Mouse (Mus musculus) Muller cell, postnatal 12 days (primary cell): ENCODE data around the gene Mt2.

Source experiments
- DNase-seq: peaks from one replicate; pipeline ENCODE4 v3.0.0-alpha.2; 2015; ENCODE audit errors: inconsistent ontology term

Mt2 gene

DNA sequence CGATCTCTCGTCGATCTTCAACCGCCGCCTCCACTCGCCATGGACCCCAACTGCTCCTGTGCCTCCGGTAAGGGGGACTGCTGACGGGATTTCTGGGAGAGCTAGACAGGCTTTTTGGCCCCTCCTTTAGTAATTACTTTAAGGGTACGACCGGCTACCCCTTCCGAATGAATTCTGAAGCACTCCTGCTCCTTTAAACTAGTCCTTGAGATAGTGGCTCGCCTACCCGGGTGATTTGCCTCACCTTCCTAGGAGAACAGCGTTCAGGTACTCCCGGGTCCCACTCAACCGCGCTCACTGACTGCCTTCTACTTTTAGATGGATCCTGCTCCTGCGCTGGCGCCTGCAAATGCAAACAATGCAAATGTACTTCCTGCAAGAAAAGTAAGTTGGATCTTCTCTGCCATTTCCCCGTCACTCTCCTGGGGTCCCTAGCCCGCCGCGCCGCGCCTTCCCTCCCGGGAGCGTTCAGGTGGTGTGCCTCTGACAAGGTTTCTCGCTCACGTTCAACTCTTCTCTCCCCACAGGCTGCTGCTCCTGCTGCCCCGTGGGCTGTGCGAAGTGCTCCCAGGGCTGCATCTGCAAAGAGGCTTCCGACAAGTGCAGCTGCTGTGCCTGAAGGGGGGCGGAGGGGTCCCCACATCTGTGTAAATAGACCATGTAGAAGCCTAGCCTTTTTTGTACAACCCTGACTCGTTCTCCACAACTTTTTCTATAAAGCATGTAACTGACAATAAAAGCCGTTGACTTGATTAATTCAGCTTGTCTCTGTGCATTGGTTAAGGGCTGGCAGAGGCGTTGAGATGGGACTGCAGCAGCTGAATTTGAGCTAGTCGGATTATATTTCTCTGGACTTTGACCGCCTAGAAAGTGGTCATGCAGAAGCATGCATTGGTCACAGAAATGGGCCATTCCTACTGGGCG, 607 bp downstream of the Mt2 start:
- peak; percentile 64 for DNase-seq

DNA sequence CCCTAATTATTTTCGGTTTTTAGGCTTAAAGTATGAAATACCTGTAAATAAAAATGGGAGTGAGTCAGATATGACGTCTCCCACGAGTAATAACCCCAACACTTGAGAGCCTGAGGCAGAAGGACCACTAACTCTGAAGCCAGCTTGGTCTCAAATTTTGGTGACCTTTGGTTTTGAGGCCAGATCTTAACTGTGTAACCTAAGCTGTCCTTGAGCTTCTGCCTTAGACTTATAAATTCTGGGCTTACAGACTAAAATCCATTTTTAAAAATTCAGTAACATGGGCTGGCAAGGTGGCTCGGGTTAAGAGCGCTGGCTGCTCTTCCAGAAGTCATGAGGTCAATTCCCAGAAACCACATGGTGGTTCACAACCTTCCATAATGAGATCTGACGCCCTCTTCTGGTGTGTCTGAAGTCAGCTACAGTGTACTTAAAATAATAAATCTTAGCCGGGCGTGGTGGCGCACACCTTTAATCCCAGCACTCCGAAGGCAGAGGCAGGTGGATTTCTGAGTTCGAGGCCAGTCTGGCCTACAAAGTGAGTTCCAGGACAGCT, 1.5 kb downstream of the Mt2 start:
- no peak for DNase-seq

GRCm38 (mm10) chr8:94174619-94175213, 2.3 kb downstream of the Mt2 start:
- peak; percentile 70 for DNase-seq

GRCm38 (mm10) chr8:94177716-94178390, 5.4 kb downstream of the Mt2 start:
- DNase-seq, result no peak

- DNase-seq, result peak; percentile 97
Observed at GRCm38 (mm10) chr8:94178857-94179712, 6.6 kb downstream of the Mt2 start, which contains the start of gene Mt1. Gene Mt1 (plus strand): TSS chr8:94179082.

- DNase-seq, result no peak
Observed at GRCm38 (mm10) chr8:94179713-94180560, 7.5 kb downstream of the Mt2 start.

DNA sequence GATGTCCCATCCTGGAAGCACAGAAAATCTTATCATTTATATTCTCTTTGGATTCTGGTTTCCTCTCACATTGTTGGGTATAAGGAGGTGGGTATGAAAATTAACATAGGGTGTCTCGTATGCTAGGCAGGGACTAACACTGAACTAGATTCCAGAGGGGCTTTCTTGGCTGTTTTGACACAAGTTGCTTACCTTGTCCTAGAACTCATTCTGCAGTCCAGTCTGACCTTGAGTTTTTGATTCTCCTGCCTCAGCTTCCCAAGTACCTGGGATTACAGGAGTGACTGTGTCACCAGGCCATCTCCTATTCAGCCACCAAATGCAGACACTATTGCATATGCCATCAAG, 8.1 kb downstream of the Mt2 start:
- DNase-seq, result no peak

DNA sequence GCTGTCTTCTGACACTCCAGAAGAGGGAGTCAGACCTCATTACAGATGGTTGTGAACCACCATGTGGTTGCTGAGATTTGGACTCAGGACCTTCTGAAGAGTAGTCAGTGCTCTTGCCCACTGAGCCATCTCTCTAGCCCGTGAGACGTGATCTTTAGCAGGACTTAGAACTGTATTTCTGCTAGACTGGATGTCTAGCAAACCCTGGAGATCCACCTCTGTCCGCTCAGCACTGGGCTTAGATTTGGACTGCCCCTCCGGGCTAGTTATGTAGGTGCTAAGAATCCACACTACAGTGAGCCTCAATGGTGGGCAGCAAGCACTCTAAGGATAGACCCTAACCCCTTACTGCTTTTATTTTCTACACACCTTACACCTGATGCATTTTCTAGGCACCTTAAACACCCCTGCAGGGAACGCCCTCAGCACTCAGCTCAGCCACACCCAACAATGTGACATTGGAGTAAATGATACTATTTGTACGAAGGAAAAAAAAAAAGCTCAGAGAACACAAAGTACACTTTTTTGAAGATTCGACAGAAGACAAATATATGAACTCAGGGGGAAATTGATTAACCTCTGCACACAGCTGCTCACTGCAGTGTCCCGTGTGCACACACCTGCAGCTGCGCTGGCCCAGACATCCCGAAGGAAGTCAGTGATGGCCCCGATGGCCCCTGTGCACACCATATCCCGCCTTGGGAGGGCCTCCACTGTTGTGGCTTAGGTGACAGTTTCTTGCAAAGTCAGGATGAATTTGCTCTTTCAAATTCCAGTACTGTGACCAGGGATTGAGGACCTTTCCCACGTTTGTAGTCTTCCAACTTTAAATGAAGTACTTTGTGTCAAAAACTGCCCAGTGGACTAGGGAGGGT, 9.8 kb downstream of the Mt2 start:
- DNase-seq, result no peak

DNA sequence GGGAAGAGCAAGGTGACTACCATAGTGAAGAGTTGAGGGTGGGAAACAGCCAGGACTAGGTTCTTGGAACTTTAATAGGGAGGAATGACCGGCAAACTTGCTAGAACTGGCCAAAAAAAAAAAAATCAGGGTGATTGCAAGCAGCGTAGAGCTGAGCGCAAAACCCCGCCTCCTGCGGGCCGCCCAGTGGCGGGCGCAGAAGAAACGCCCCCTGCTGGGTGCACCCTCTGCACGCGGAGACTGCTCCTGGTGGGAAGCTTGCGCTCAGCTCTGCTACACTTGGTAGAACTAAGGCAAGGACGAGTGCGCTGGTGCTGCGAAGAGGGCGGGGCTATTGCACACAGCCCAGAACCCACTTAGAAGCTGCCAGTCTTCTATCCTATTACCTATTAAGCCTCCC, 10.7 kb downstream of the Mt2 start:
- peak; percentile 81 for DNase-seq

DNA sequence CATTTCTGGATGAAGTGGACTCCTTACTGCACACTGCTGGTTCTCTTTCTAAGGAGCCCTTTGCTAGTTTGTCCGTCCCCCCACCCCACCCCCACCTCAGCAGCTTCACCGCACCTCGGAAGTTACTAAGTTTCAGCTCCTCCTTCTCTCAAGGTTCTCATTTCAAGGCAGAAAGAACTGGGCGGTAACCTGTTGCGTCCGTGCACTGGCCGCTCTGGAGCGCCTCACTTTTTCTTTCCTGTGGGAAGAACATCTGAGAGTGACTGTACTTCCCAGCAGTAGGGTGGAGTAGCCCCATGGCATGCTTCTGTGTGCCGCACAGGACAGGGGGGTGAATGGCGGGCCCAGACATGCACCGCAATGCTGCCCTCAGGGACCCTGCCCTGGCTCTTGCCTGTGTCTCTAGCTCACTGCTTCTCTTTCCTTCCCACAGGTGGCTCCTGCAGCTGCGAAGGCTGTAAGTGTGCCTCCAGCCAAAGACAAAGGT, 11.9 kb downstream of the Mt2 start:
- DNase-seq, result no peak

- no peak for DNase-seq
Observed at GRCm38 (mm10) chr8:94185791-94186190, 13.3 kb downstream of the Mt2 start.

DNA sequence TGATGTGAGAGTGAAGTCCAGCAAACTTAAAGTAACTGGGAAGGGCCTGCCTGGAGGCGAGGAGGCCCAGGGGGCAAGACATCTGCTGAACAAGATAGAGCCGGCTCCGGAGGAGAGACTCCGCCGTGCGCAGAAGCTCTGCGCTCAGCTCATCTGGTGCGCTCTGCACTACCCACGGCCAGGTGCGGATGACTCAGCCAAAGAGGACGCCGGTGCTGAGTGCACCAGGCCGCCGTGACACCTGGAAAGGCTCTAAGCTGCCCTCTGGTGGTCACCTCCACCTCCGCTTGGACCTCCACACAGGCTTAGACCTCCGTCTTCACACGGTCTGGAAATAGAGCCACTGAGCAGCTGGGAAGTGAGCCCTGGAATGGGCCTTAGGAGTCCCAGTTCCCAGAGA, 14.1 kb downstream of the Mt2 start:
- peak; percentile 64 for DNase-seq

DNA sequence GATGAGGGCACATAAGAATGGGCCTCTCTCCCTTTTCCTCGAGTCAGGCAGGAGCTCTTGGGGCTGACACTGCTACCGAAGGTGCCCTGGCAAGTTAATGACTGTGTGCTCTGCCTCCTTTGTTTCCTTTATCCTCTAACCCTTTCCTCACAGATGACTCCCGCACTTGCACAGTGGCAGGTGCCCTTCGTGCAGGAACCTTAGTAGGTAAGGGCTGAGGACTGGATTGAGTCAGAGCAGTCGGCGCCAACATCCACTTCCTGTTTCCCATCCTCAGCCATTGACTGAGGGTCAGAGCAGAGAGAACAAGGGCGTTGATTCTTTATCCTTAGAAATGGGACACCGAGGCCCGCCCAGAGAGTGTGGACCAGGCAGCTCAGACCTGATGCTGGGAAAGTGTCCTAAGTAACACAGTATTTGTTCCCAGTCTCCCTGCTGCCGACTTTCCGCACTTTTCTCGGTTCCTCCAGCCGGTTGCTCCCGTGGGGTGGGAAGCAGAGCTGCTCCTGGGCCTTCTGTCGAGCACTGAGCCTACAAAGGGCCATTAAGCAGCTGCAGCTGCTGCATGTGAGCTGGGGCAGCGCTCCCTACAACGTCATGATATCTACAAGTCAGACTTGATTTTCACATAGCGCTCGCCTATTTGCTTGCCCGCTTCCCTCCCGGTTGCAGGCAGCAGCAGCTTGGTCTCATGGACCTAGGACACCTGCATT, 15.0 kb downstream of the Mt2 start:
- DNase-seq, result no peak

DNA sequence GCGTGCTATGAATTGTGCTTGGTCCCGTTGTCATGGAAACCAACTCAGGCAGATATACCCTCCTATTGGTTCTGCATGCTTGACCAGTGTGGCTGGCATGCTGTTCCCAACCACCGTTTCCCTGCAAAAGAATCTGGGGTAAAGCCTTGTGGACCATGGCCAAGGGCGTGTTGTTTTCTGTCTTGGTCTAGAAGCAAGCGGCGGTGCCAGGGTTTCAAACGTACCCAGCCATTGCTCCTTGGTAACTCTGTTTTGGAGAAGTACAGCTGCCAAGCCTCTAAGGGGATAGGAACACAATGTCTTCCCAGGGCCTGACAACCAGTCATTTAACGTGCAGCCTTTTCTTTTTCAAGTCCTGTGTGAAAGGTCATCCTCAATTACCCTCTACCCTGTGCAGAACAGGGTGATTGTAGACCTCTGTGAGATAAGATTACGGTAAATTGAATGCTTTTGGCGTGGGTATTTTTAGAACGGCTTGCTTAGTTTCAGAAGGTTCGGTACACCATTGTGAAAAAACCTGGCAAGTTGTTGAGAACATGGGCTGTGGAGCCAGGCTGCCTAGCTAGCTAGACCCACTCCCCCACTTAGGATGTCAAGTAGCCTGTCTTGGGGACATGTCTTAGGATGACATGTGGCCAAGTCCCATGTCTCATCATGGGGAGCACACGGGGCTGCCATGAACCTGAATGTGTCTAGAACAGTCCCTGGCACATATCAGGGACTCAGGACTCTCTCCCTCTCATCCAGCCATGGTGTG, 17.0 kb downstream of the Mt2 start:
- no peak for DNase-seq

- DNase-seq, result no peak
Observed at GRCm38 (mm10) chr8:94191101-94191691, 18.7 kb downstream of the Mt2 start.

DNA sequence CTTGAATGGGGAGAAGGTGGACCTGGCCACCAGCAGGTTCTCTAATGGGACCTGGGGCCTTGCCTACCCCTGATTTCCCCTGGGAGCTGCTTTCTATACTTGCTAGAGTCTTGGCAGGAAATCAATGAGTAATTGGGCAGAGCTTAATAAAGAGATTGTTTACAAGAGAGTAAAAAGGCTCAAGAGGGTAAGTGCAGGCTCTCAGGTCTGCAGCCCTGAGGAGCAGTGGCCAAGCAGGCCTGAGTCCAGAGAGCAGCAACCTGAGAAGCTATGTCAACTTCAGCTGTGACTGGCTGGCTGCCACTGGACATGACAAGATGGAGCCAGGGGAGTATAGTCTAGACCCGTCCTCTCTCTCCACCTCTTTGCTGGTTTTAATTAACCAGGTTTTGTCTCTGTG, 20.5 kb downstream of the Mt2 start:
- no peak for DNase-seq

GRCm38 (mm10) chr8:94194591-94195223, 22.2 kb downstream of the Mt2 start:
- no peak for DNase-seq
